Mouse (Mus musculus) CH12.LX (cell line): ENCODE measurements around the gene Cmss1. TPM values are rescaled to one million over a fixed set of nuclear protein-coding genes. Genes with fewer than 3 reads are reported as not detected.

Source experiments
- DNase-seq: peaks from one replicate; pipeline ENCODE4 v3.0.0-alpha.2; 2013; ENCODE audit errors: extremely low read depth
- H3K27ac ChIP-seq: 2 replicates; pipeline ENCODE4 v1.5.1; 2012; ENCODE audit warnings: low read depth, mild to moderate bottlenecking, control low read depth, moderate library complexity; ENCODE audit not compliant: insufficient read depth
- H3K27me3 ChIP-seq: replicated peaks from 2 replicates; pipeline ENCODE3; 2012; ENCODE audit warnings: inconsistent platforms
- H3K36me3 ChIP-seq, 2 experiments: replicated peaks in 1 of 2; 2 replicates each; pipeline versions ENCODE3 to v1.6.1; 2012; ENCODE audit warnings: inconsistent platforms in 1 of 2, low read length in 1 of 2, mild to moderate bottlenecking in 1 of 2, mixed read lengths in 1 of 2, moderate library complexity in 1 of 2; ENCODE audit not compliant: control insufficient read depth in 1 of 2, insufficient read depth in 1 of 2
- H3K4me1 ChIP-seq, 2 experiments: 2 replicates each; pipeline ENCODE4 v1.6.1; 2012; ENCODE audit warnings: inconsistent platforms in 1 of 2, moderate library complexity in 1 of 2; ENCODE audit not compliant: insufficient read depth in 2 of 2, control insufficient read depth in 1 of 2
- H3K4me2 ChIP-seq: 2 replicates; pipeline ENCODE4 v1.6.1; 2012; ENCODE audit warnings: low read depth, mild to moderate bottlenecking, control low read depth; ENCODE audit not compliant: poor library complexity, insufficient read depth, severe bottlenecking
- H3K4me3 ChIP-seq, 3 experiments: fragments of 150-350 bp in 1 of 3; sonication (generic) in 1 of 3; replicated peaks in 1 of 3; 2 replicates each; pipeline versions ENCODE3 to v1.5.1; 2011 to 2012; ENCODE audit warnings: low read depth in 2 of 3, low read length in 2 of 3, mild to moderate bottlenecking in 2 of 3, moderate library complexity in 2 of 3, control low read depth in 1 of 3, improper control_type of control experiment in 1 of 3, inconsistent platforms in 1 of 3, mixed read lengths in 1 of 3; ENCODE audit not compliant: poor library complexity in 1 of 3
- H3K79me2 ChIP-seq: replicated peaks from 2 replicates; pipeline ENCODE4 v1.6.1; 2012; ENCODE audit warnings: mild to moderate bottlenecking, moderate library complexity; ENCODE audit not compliant: control insufficient read depth, poor library complexity, insufficient read depth, severe bottlenecking; ENCODE audit errors: extremely low read depth
- H3K9ac ChIP-seq: 2 replicates; pipeline ENCODE4 v1.6.1; 2012; ENCODE audit warnings: low read depth, mild to moderate bottlenecking, control low read depth, moderate library complexity; ENCODE audit not compliant: insufficient read depth
- H3K9me3 ChIP-seq: replicated peaks from 2 replicates; pipeline ENCODE3; 2012; ENCODE audit warnings: low read length, inconsistent platforms, mixed read lengths
- BHLHE40 ChIP-seq: IDR thresholded peaks from 2 replicates; pipeline ENCODE4 v1.6.1; 2011; ENCODE audit warnings: mild to moderate bottlenecking, low read depth, low read length, improper control_type of control experiment
- CHD2 ChIP-seq: IDR thresholded peaks from 2 replicates; pipeline ENCODE4 v1.6.1; 2011; ENCODE audit warnings: low read length, improper control_type of control experiment
- E2F4 ChIP-seq: IDR thresholded peaks from 2 replicates; pipeline ENCODE4 v1.6.1; 2011; ENCODE audit warnings: low read depth, low read length, improper control_type of control experiment; ENCODE audit not compliant: insufficient replicate concordance
- ELF1 ChIP-seq: IDR thresholded peaks from 2 replicates; pipeline ENCODE4 v1.6.1; 2014; ENCODE audit warnings: low read depth, mild to moderate bottlenecking, inconsistent platforms, low read length, improper control_type of control experiment
- EP300 ChIP-seq: IDR thresholded peaks from 2 replicates; pipeline ENCODE4 v1.6.1; 2011; ENCODE audit warnings: low read length, improper control_type of control experiment
- ETS1 ChIP-seq: conservative IDR thresholded peaks from 2 replicates; pipeline ENCODE4 v1.6.1; 2012; ENCODE audit warnings: low read depth, mild to moderate bottlenecking, inconsistent platforms, low read length, improper control_type of control experiment, moderate library complexity
- GABPA ChIP-seq: IDR thresholded peaks from 2 replicates; pipeline ENCODE4 v1.6.1; 2012; ENCODE audit warnings: low read depth, low read length, improper control_type of control experiment, inconsistent platforms; ENCODE audit not compliant: insufficient replicate concordance
- HCFC1 ChIP-seq: IDR thresholded peaks from 2 replicates; pipeline ENCODE4 v1.6.1; 2012; ENCODE audit warnings: low read depth, mild to moderate bottlenecking, inconsistent platforms, low read length, improper control_type of control experiment
- JUN ChIP-seq: IDR thresholded peaks from 2 replicates; pipeline ENCODE4 v1.6.1; 2011; ENCODE audit warnings: low read depth, mild to moderate bottlenecking, low read length, improper control_type of control experiment, moderate library complexity; ENCODE audit not compliant: insufficient read depth
- JUND ChIP-seq: conservative IDR thresholded peaks from 2 replicates; pipeline ENCODE4 v1.6.1; 2011; ENCODE audit warnings: low read depth, low read length, improper control_type of control experiment
- KAT2A ChIP-seq: IDR thresholded peaks from 2 replicates; pipeline ENCODE4 v1.6.1; 2012; ENCODE audit warnings: low read length, improper control_type of control experiment, inconsistent platforms; ENCODE audit not compliant: insufficient replicate concordance
- MAFK ChIP-seq: IDR thresholded peaks from 2 replicates; pipeline ENCODE4 v1.6.1; 2011; ENCODE audit warnings: low read length, improper control_type of control experiment; ENCODE audit not compliant: insufficient replicate concordance
- MAZ ChIP-seq: IDR thresholded peaks from 2 replicates; pipeline ENCODE4 v1.6.1; 2012; ENCODE audit warnings: low read depth, mild to moderate bottlenecking, inconsistent platforms, low read length, improper control_type of control experiment, moderate library complexity
- MEF2A ChIP-seq: IDR thresholded peaks from 2 replicates; pipeline ENCODE4 v1.6.1; 2014; ENCODE audit warnings: low read depth, mild to moderate bottlenecking, inconsistent platforms, low read length, improper control_type of control experiment, borderline replicate concordance
- NELFE ChIP-seq: IDR thresholded peaks from 2 replicates; pipeline ENCODE4 v1.6.1; 2011; ENCODE audit warnings: low read depth, low read length, improper control_type of control experiment
- NRF1 ChIP-seq: IDR thresholded peaks from 2 replicates; pipeline ENCODE4 v1.6.1; 2014; ENCODE audit warnings: low read depth, mild to moderate bottlenecking, inconsistent platforms, low read length, improper control_type of control experiment, moderate library complexity
- PAX5 ChIP-seq: IDR thresholded peaks from 2 replicates; pipeline ENCODE4 v1.6.1; 2012; ENCODE audit warnings: low read length, inconsistent platforms, mixed read lengths
- POLR2A ChIP-seq: IDR thresholded peaks from 2 replicates; pipeline ENCODE4 v1.6.1; 2011; ENCODE audit warnings: low read depth, mild to moderate bottlenecking, improper control_type of control experiment, low read length
- RCOR1 ChIP-seq: conservative IDR thresholded peaks from 2 replicates; pipeline ENCODE4 v1.6.1; 2012; ENCODE audit warnings: low read depth, mild to moderate bottlenecking, inconsistent platforms, low read length, improper control_type of control experiment
- SIN3A ChIP-seq: IDR thresholded peaks from 2 replicates; pipeline ENCODE4 v1.6.1; 2012; ENCODE audit warnings: low read length, improper control_type of control experiment, inconsistent platforms
- SMC3 ChIP-seq: IDR thresholded peaks from 2 replicates; pipeline ENCODE4 v1.6.1; 2011; ENCODE audit warnings: low read depth, low read length, improper control_type of control experiment
- TBP ChIP-seq: conservative IDR thresholded peaks from 2 replicates; pipeline ENCODE4 v1.6.1; 2011; ENCODE audit warnings: low read depth, low read length, improper control_type of control experiment
- UBTF ChIP-seq: IDR thresholded peaks from 2 replicates; pipeline ENCODE4 v1.6.1; 2012; ENCODE audit warnings: low read depth, mild to moderate bottlenecking, inconsistent platforms, low read length, improper control_type of control experiment, moderate library complexity
- USF2 ChIP-seq: conservative IDR thresholded peaks from 2 replicates; pipeline ENCODE4 v1.6.1; 2011; ENCODE audit warnings: low read depth, low read length, improper control_type of control experiment
- ZC3H11A ChIP-seq: IDR thresholded peaks from 2 replicates; pipeline ENCODE4 v1.6.1; 2012; ENCODE audit warnings: low read depth, mild to moderate bottlenecking, inconsistent platforms, low read length, improper control_type of control experiment
- ZKSCAN1 ChIP-seq: IDR thresholded peaks from 2 replicates; pipeline ENCODE4 v1.6.1; 2012; ENCODE audit warnings: low read depth, inconsistent platforms, low read length, improper control_type of control experiment, borderline replicate concordance
- ZNF384 ChIP-seq: IDR thresholded peaks from 2 replicates; pipeline ENCODE4 v1.6.1; 2012; ENCODE audit warnings: low read depth, low read length, improper control_type of control experiment, inconsistent platforms
- dilution Hi-C: fragments of 300-500 bp; cut with MboI; formaldehyde crosslinking; loops from 2 replicates; pipeline ENCODE4 v1.14.3; 2020; ENCODE audit warnings: low sequenced_read_pairs; ENCODE audit not compliant: extremely low pct_unique_long_range_greater_than_20kb, extremely low pct_ligation_motif_present
- in situ Hi-C: fragments of 300-500 bp; cut with MboI; formaldehyde crosslinking; loops from 3 replicates; pipeline ENCODE4 v1.14.3; 2019; ENCODE audit warnings: low sequenced_read_pairs, low pct_ligation_motif_present, low pct_unique_long_range_greater_than_20kb, mixed read lengths
- polyA plus RNA-seq: library from polyadenylated mRNA; unstranded; fragments of >175 nt; gene quantifications from 2 replicates; pipeline ENCODE4 v1.2.1, GENCODE M21; 2012; ENCODE audit warnings: low read depth; ENCODE audit not compliant: insufficient read length
- total RNA-seq, 2 experiments: library from RNA; depleted of rRNA; stranded (reverse); fragments of 300-350 nt in 1 of 2; fragments of >200 nt in 1 of 2; gene quantifications; 2 replicates each; pipeline ENCODE4 v1.2.3; 2012 to 2014

The Cmss1 gene
- total and polyA plus RNA-seq, 3 experiments: 94.7 to 107 (median 103) TPM

DNA sequence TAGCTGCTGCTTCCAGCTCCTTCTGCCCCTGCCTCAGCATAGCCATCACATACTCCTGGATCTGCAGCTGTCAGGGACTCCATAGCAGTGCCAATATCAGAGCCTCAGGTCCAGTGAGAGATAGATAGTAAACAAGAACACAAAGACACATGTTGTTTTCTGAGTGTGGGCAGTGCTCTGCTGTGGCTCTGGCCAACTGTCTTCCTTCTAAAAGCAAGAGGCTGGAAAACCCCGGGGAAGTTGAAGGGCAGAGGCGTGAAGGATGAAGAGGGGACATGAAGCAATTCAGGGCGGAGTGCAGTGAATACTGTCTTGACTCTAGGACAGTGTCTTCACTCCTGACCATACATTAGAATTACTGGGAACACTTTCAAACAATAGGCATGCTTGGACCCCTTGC lies 151.1 kb downstream of the Cmss1 start:
- in situ Hi-C loops: no loop called here
- Histone ChIP-seq H3K4me3 (no peak overlapping the region), H3K27ac (no peak overlapping the region), H3K36me3 (peaks cover 0 to 1% of the 10 kb centered on the region in 2 experiments), H3K27me3 (no peaks in the 10 kb centered on the region), H3K4me1 (peaks cover 6 to 16% of the 10 kb centered on the region in 2 experiments; a peak in 3 of 4 replicates), H3K9ac (no peak overlapping the region), H3K4me2 (no peak overlapping the region)
- dilution Hi-C loops: no loop called here
- TF ChIP-seq JUN (no peak), TBP (no peak), E2F4 (no peak), GABPA (no peak), SMC3 (no peak), POLR2A (no peak), ELF1 (no peak), MAZ (no peak), SIN3A (no peak), RCOR1 (no peak), ZNF384 (no peak), USF2 (no peak), HCFC1 (no peak), KAT2A (no peak), JUND (no peak), ZC3H11A (no peak), NELFE (no peak), CHD2 (no peak)
- TF ChIP-seq, all 38 proteins: peak for 0
- Histone ChIP-seq H3K79me2 (no peaks in the 10 kb centered on the region), H3K9me3 (no peaks in the 10 kb centered on the region)
- DNase-seq: no peak

DNA sequence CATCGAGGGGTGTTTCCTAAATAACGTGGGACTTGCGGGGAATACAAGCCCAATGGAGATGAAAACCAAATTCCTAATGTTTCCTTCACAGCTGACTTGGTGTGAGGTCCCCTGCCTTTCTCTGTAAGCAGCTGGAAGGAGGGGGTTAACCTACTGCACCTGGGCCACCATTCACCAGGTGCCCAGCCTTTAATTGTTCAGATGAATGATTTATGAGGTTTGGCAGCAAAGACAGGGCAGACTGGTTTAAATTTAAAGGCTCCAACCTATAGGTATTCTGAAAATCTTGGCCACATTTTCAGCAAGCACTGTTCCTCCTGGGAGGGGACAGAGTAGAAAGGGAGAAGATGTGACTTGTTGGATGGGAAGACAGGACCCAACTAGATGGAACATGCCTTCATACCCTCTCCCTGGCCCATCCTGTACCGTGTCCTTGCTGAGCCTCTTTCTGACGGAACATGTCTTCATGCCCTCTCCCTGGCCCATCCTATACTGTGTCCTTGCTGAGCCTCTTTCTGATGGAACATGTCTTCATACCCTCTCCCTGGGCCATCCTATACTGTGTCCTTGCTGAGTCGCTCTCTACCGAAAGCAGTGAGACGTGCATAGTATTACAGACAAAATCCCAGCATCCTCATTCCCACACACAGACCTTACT lies 152.4 kb downstream of the Cmss1 start:
- TF ChIP-seq ETS1 (no peak), BHLHE40 (no peak), EP300 (no peak), GABPA (no peak), ZKSCAN1 (no peak), MAFK (no peak), JUN (no peak), PAX5 (no peak), MEF2A (no peak), POLR2A (no peak), UBTF (no peak), SIN3A (no peak), NRF1 (no peak)
- TF ChIP-seq, all 38 proteins: peak for 0
- dilution Hi-C loops (no loop called here), in situ Hi-C loops (no loop called here)
- H3K9ac ChIP-seq: no peak overlapping the region
- peaks cover 0 to 1% of the 10 kb centered on the region in 2 experiments for H3K36me3 ChIP-seq
- no peak overlapping the region for H3K4me2 ChIP-seq
- no peak overlapping the region for H3K4me3 ChIP-seq
- no peaks in the 10 kb centered on the region for H3K9me3 ChIP-seq
- H3K27me3 ChIP-seq: no peaks in the 10 kb centered on the region
- H3K27ac ChIP-seq: no peak overlapping the region
- peaks cover 6 to 16% of the 10 kb centered on the region in 2 experiments; a peak in 3 of 4 replicates for H3K4me1 ChIP-seq
- no peak for DNase-seq
- no peaks in the 10 kb centered on the region for H3K79me2 ChIP-seq
